Mouse (Mus musculus) T-cell, adult 2 months (primary cell): ENCODE results near the gene Hoxa3.

Experiments used
- DNase-seq: peaks from one replicate; pipeline ENCODE4 v3.0.0; 2022; ENCODE audit warnings: low spot score

The Hoxa3 gene

GRCm38 (mm10) chr6:52246403-52246803, 33.3 kb upstream of the Hoxa3 start:
- no peak for DNase-seq

GRCm38 (mm10) chr6:52245757-52246142, 32.6 kb upstream of the Hoxa3 start, which contains the start of gene Hoxa11:
TSS of gene Hoxa11 (minus strand) at chr6:52245810.
- no peak for DNase-seq

- no peak for DNase-seq
Measured at GRCm38 (mm10) chr6:52245040-52245756, 32.1 kb upstream of the Hoxa3 start.

GRCm38 (mm10) chr6:52244471-52245039, 31.4 kb upstream of the Hoxa3 start:
- DNase-seq = no peak

- DNase-seq = no peak
Measured at GRCm38 (mm10) chr6:52243681-52244121, 30.6 kb upstream of the Hoxa3 start.

- no peak for DNase-seq
Measured at GRCm38 (mm10) chr6:52242801-52243332, 29.7 kb upstream of the Hoxa3 start.

- no peak for DNase-seq
Measured at GRCm38 (mm10) chr6:52241001-52241621, 28.0 kb upstream of the Hoxa3 start.

- DNase-seq = peak; percentile 76
Measured at GRCm38 (mm10) chr6:52240389-52241000, 27.4 kb upstream of the Hoxa3 start, which contains the start of gene Hoxa10. TSS of gene Hoxa10 (minus strand) at chr6:52240854.

- DNase-seq = no peak
Measured at GRCm38 (mm10) chr6:52239625-52240388, 26.7 kb upstream of the Hoxa3 start.

- no peak for DNase-seq
Measured at GRCm38 (mm10) chr6:52238976-52239375, 25.8 kb upstream of the Hoxa3 start.

- no peak for DNase-seq
Measured at GRCm38 (mm10) chr6:52238155-52238545, 25.0 kb upstream of the Hoxa3 start.

- no peak for DNase-seq
Measured at GRCm38 (mm10) chr6:52237346-52238154, 24.4 kb upstream of the Hoxa3 start.

GRCm38 (mm10) chr6:52236806-52237205, 23.7 kb upstream of the Hoxa3 start:
- no peak for DNase-seq

GRCm38 (mm10) chr6:52235866-52236265, 22.7 kb upstream of the Hoxa3 start:
- no peak for DNase-seq

GRCm38 (mm10) chr6:52235267-52235666, 22.1 kb upstream of the Hoxa3 start:
- DNase-seq = no peak

GRCm38 (mm10) chr6:52234428-52235140, 21.4 kb upstream of the Hoxa3 start:
- no peak for DNase-seq

GRCm38 (mm10) chr6:52233546-52234427, 20.7 kb upstream of the Hoxa3 start:
- DNase-seq = no peak

- no peak for DNase-seq
Measured at GRCm38 (mm10) chr6:52232984-52233545, 19.9 kb upstream of the Hoxa3 start.

GRCm38 (mm10) chr6:52232568-52232965, 19.4 kb upstream of the Hoxa3 start:
- no peak for DNase-seq
